Comparison of ENCODE assay signal across 17 mouse cellular contexts in the genomic region with DNA sequence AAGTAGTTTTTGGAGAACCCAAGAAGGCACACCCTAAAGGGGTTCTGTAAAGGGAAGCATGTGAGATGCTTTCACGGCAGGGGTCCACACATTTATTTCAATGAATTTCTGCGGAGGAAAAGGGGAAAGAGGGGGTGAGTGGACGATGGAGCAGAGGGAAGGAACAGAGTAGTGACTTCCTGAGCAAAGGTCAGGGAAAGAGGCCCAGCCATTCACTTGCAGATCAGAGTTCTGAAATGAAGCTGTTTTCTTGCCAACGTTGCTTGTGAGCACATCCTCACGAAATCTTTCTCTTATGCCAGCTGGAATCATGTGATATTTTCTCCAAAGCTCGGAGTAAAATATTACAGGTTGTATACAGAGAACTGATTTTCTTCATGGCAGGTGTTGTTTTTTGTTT.
DNase-seq lines count a peak whose midpoint lies in the region; ATAC-seq and TF ChIP-seq lines count a peak whose summit lies in the region.
"Had no signal": no experiment of that assay in that cellular context is flagged by ENCODE, and none has a peak within 500 bp of the region (broad histone marks: within the 10 kb centered on the region; RNA-seq: fewer than 3 reads in every experiment).

No protein-coding gene starts in this region.

- peak overlapping the region; percentile 46; the same call in 1 of the 2 replicates for H3K27ac ChIP-seq in cerebellum, adult 2 months (ENCODE audit: insufficient read depth, low read length)
- no peak overlapping the region for H3K27ac ChIP-seq in kidney, adult 2 months (ENCODE audit: insufficient read depth, low read depth, low read length)
- no peak overlapping the region for H3K27ac ChIP-seq in neural tube, embryonic 12.5 days
- H3K27ac ChIP-seq in neural tube, embryonic 15.5 days (replicated peaks), result no peak overlapping the region
- H3K27ac ChIP-seq: embryonic facial prominence, embryonic 12.5 days had no signal

- no peak for TF ChIP-seq POLR2A in cerebellum, adult 2 months (IDR thresholded peaks at IDR 0.05; ENCODE audit: borderline replicate concordance, insufficient read depth, low read length)
- no peak for TF ChIP-seq POLR2A in kidney, adult 2 months (IDR thresholded peaks at IDR 0.05; ENCODE audit: low read depth, low read length)

- WGBS in cerebellum, adult 2 months, result 26% methylated on average over 6 of the region's 6 CpGs
- 48% methylated on average over 6 of the region's 6 CpGs for WGBS in kidney, adult 2 months
- WGBS in neural tube, embryonic 12.5 days, result 30% methylated on average over 6 of the region's 6 CpGs
- 26% methylated on average over 6 of the region's 6 CpGs for WGBS in neural tube, embryonic 15.5 days

- no peaks in the 10 kb centered on the region for H3K36me3 ChIP-seq in kidney, adult 2 months (ENCODE audit: control insufficient read depth, insufficient read depth, low read length)
- H3K36me3 ChIP-seq in neural tube, embryonic 12.5 days, result no peaks in the 10 kb centered on the region
- no peaks in the 10 kb centered on the region for H3K36me3 ChIP-seq in neural tube, embryonic 15.5 days
- H3K36me3 ChIP-seq: embryonic facial prominence, embryonic 12.5 days had no signal

- no peak for TF ChIP-seq CTCF in cerebellum, adult 2 months (IDR thresholded peaks at IDR 0.05; ENCODE audit: borderline replicate concordance, insufficient read depth, low read depth, low read length)
- no peak for TF ChIP-seq CTCF in kidney, adult 2 months (conservative IDR thresholded peaks at IDR 0.05; ENCODE audit: insufficient read depth, insufficient read length, low read depth, low read length)

- peaks cover 21% of the 10 kb centered on the region for H3K4me1 ChIP-seq in cerebellum, adult 2 months (ENCODE audit: control insufficient read depth, insufficient read depth, low read length)
- H3K4me1 ChIP-seq in kidney, adult 2 months (ENCODE audit: control insufficient read depth, insufficient read depth, low read length), result peaks cover 3% of the 10 kb centered on the region; the same call in 1 of the 2 replicates
- H3K4me1 ChIP-seq in neural tube, embryonic 12.5 days, result peaks cover 29% of the 10 kb centered on the region
- H3K4me1 ChIP-seq in neural tube, embryonic 15.5 days, result peaks cover 21% of the 10 kb centered on the region

- H3K4me3 ChIP-seq in cerebellum, adult 2 months (replicated peaks; ENCODE audit: insufficient read depth, low read depth, low read length), result no peak overlapping the region
- no peak overlapping the region for H3K4me3 ChIP-seq in kidney, adult 2 months (ENCODE audit: insufficient read depth, low read depth, low read length)
- H3K4me3 ChIP-seq in neural tube, embryonic 12.5 days, result no peak overlapping the region
- no peak overlapping the region for H3K4me3 ChIP-seq in neural tube, embryonic 15.5 days (replicated peaks)
- H3K4me3 ChIP-seq: embryonic facial prominence, embryonic 12.5 days had no signal

- H3K9ac ChIP-seq in neural tube, embryonic 12.5 days, result no peak overlapping the region
- H3K9ac ChIP-seq in neural tube, embryonic 15.5 days (replicated peaks), result no peak overlapping the region
- H3K9ac ChIP-seq: embryonic facial prominence, embryonic 12.5 days; hindbrain, embryonic 14.5 days had no signal

- no peaks in the 10 kb centered on the region for H3K9me3 ChIP-seq in neural tube, embryonic 12.5 days
- no peaks in the 10 kb centered on the region for H3K9me3 ChIP-seq in neural tube, embryonic 15.5 days (replicated peaks)
- H3K9me3 ChIP-seq: embryonic facial prominence, embryonic 12.5 days had no signal

- peak in 1 of 2 experiments; percentile 37 for DNase-seq in cerebellum, adult 2 months
- no peak for DNase-seq in cerebellum, postnatal 14 days
- peak; percentile 39 for DNase-seq in kidney, adult 2 months
- DNase-seq in kidney, postnatal 4 days, result no peak
- peak; percentile 43 for DNase-seq in skeletal muscle tissue, adult 2 months (ENCODE audit: low read depth, low spot score)
- no peak for DNase-seq in right cerebral cortex, postnatal 14 days
- DNase-seq: cerebellum, postnatal 36 days; gastrocnemius, postnatal 25 days; layer of hippocampus, postnatal 36 days; liver; lung, adult 2 months; thymus, adult 18-20 months had no signal

- no peak for ATAC-seq in neural tube, embryonic 12.5 days (ENCODE audit: low FRiP score, low read depth)
- no peak for ATAC-seq in neural tube, embryonic 15.5 days (ENCODE audit: low FRiP score)
- ATAC-seq: midbrain, embryonic 16.5 days had no signal

- no peaks in the 10 kb centered on the region for H3K27me3 ChIP-seq in cerebellum, adult 2 months (ENCODE audit: control insufficient read depth, insufficient read depth, low read length)
- H3K27me3 ChIP-seq in kidney, adult 2 months (replicated peaks; ENCODE audit: control insufficient read depth, insufficient read depth, low read length), result no peaks in the 10 kb centered on the region
- no peaks in the 10 kb centered on the region for H3K27me3 ChIP-seq in neural tube, embryonic 12.5 days (replicated peaks)
- H3K27me3 ChIP-seq in neural tube, embryonic 15.5 days (replicated peaks), result 0 out of 2 replicates have a peak, but pooled peaks cover 6% of the 10 kb centered on the region

- H3K4me2 ChIP-seq in neural tube, embryonic 12.5 days (replicated peaks), result peak overlapping the region; percentile 27; the same call in 1 of the 2 replicates
- no peak overlapping the region for H3K4me2 ChIP-seq in neural tube, embryonic 15.5 days
- H3K4me2 ChIP-seq: embryonic facial prominence, embryonic 12.5 days had no signal

Comparison
In these comparisons a context has a peak if more than half of its experiments do, and no peak if none do; other contexts are left out.
1. DNase-seq: peak in kidney, adult 2 months (single experiment) and skeletal muscle tissue, adult 2 months (single experiment); none in cerebellum, postnatal 14 days (0 of 2), kidney, postnatal 4 days (0 of 2) and right cerebral cortex, postnatal 14 days (single experiment).